Mouse (Mus musculus): ENCODE results near the gene Mustn1. TPM values are rescaled to one million over a fixed set of nuclear protein-coding genes. Genes with fewer than 3 reads are reported as not detected.
A peak's percentile ranks its signal among the peaks of the same experiment; 100 is the strongest.

The Mustn1 gene
- polyA plus RNA-seq, 1 experiment from 2014 or later, result 24.7 TPM

DNA sequence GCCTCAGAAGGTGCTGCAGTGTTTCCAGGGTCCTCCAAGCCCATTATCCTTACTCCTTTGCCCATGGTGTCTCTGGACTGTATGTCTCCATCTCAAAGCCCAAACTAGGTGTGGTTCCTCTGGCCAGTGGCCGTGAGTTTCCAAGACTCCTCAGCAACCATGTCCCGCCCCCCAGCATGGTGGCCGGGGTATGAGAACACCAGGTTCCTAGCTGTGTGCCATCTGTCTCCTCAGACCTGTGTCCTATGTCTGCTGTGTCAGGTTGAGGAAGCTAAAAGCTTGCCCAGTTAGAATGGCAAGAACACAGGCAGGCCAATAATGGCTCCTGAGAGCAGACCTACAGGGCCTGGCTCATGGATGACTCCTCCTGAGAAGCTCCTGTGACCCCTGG lies 2.7 kb downstream of the Mustn1 start:
- H3K36me3 ChIP-seq (ENCODE audit: control insufficient read depth, insufficient read depth), result no peaks in the 10 kb centered on the region
- TF ChIP-seq CTCF (IDR thresholded peaks at IDR 0.05; ENCODE audit: low read depth), result no peak
- H3K27ac ChIP-seq (ENCODE audit: low read depth, low read length), result no peak overlapping the region
- no peak overlapping the region for H3K4me2 ChIP-seq (replicated peaks; ENCODE audit: low read depth)
- no peak overlapping the region for H3K4me3 ChIP-seq (ENCODE audit: low read depth, low read length)
- WGBS, result 96% methylated on average over 3 of the region's 3 CpGs
- ATAC-seq, result no peak
- no peaks in the 10 kb centered on the region for H3K27me3 ChIP-seq (replicated peaks; ENCODE audit: control insufficient read depth, insufficient read depth, low read length)
- no peak overlapping the region for H3K9ac ChIP-seq (ENCODE audit: low read depth, low read length)
- H3K9me3 ChIP-seq (ENCODE audit: control insufficient read depth), result no peaks in the 10 kb centered on the region
- 0 out of 2 replicates have a peak, but pooled peaks cover 3% of the 10 kb centered on the region for H3K4me1 ChIP-seq (replicated peaks; ENCODE audit: control insufficient read depth, insufficient read depth, low read length)

DNA sequence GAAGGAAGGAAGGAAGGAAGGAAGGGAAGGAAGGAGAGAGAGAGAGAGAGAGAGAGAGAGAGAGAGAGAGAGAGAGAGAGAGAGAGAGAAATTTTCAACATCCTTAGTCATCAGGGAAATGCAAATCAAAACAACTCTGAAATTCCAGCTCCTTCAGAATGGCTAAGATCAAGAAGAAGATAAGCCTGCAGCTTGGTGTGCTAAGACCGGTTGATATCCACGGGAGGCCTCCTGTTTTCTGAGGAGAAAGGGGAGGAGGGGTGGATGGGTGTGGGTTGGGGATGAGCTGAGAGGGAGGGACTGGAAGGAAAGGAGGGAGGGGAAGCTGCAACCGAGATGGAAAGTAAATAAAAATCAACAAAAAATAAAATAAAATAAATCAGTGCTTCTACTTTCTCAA lies 6.3 kb downstream of the Mustn1 start:
- Histone ChIP-seq H3K27me3 (replicated peaks; ENCODE audit: control insufficient read depth, insufficient read depth, low read length) (no peaks in the 10 kb centered on the region), H3K36me3 (ENCODE audit: control insufficient read depth, insufficient read depth) (no peaks in the 10 kb centered on the region), H3K4me3 (ENCODE audit: low read depth, low read length) (no peak overlapping the region), H3K9me3 (ENCODE audit: control insufficient read depth) (no peaks in the 10 kb centered on the region), H3K4me2 (replicated peaks; ENCODE audit: low read depth) (no peak overlapping the region), H3K4me1 (replicated peaks; ENCODE audit: control insufficient read depth, insufficient read depth, low read length) (peaks cover 6% of the 10 kb centered on the region; the same call in 1 of the 2 replicates), H3K9ac (ENCODE audit: low read depth, low read length) (no peak overlapping the region), H3K27ac (ENCODE audit: low read depth, low read length) (no peak overlapping the region)
- ATAC-seq, result no peak
- WGBS, result 6% methylated on average over 3 of the region's 3 CpGs
- no peak for TF ChIP-seq CTCF (IDR thresholded peaks at IDR 0.05; ENCODE audit: low read depth)

DNA sequence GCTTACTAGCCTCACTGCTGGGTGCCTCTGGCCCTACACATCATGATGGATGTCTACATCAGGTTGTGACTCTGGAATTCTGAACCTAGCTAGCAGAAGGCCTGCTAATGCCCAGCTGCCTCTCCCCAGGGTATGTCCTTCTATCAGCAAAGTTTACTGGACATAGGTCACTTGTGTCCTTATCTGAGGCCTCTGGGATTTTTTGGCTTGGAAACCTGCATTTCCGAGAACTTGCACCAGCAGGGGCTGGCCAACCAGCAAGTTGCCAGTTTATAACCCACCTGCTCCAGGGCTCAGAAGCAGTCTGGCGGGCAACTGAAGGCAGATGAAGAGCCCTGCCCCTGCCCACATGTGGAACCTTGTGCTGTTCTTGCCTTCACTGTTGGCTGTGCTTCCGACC lies 7.2 kb downstream of the Mustn1 start, which contains the start of gene Itih4:
Gene Itih4 (plus strand): TSS at position 273 of the 400 bp plus-strand sequence.
- no peak within 1 kb of the TSS for H3K27ac ChIP-seq (ENCODE audit: low read depth, low read length)
- TF ChIP-seq CTCF (IDR thresholded peaks at IDR 0.05; ENCODE audit: low read depth), result no peak
- ATAC-seq, result no peak

DNA sequence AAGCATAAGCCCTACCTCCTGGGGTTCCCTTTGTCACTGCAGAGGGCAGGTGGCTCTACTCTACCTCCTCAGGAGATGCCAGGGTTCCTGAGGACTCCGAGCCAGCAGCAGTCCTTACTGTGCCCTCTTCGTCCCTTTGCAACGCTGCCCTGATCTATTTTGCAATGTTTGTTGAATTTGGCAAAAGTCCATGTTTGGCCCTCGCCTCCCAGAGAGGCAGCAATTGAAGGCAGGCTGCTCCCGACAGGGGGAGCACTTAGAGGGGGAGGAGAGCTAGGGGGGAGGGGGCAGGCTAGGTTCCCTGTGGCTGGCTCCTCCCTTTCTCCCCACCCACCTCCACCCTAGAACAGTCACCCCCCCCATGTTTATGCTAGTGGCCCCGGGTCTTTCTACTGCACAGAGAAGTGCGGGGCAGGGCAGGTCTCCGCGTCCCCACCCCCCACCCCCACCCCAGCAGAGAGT lies 9.3 kb downstream of the Mustn1 start:
- H3K36me3 ChIP-seq (ENCODE audit: control insufficient read depth, insufficient read depth), result no peaks in the 10 kb centered on the region
- no peaks in the 10 kb centered on the region for H3K9me3 ChIP-seq (ENCODE audit: control insufficient read depth)
- peak; percentile 67 for TF ChIP-seq CTCF (IDR thresholded peaks at IDR 0.05; ENCODE audit: low read depth)
- no peak overlapping the region for H3K9ac ChIP-seq (ENCODE audit: low read depth, low read length)
- peak overlapping the region; percentile 38; the same call in 1 of the 2 replicates for H3K4me2 ChIP-seq (replicated peaks; ENCODE audit: low read depth)
- 0 out of 2 replicates have a peak, but pooled peaks have one; percentile 41 for ATAC-seq
- peaks cover 6% of the 10 kb centered on the region; the same call in 1 of the 2 replicates for H3K4me1 ChIP-seq (replicated peaks; ENCODE audit: control insufficient read depth, insufficient read depth, low read length)
- under 1% methylated on average over 9 of the region's 9 CpGs for WGBS
- H3K27me3 ChIP-seq (replicated peaks; ENCODE audit: control insufficient read depth, insufficient read depth, low read length), result no peaks in the 10 kb centered on the region
- H3K4me3 ChIP-seq (ENCODE audit: low read depth, low read length), result no peak overlapping the region
- no peak overlapping the region for H3K27ac ChIP-seq (ENCODE audit: low read depth, low read length)

More for the DNA sequence above, 7.2 kb downstream of the Mustn1 start, which contains the start of gene Itih4:
- no peaks in the 10 kb centered on the region for H3K27me3 ChIP-seq (replicated peaks; ENCODE audit: control insufficient read depth, insufficient read depth, low read length)
- WGBS, result 71% methylated on average over 3 of the region's 3 CpGs
- no peak within 1 kb of the TSS for H3K9ac ChIP-seq (ENCODE audit: low read depth, low read length)
- H3K4me2 ChIP-seq (replicated peaks; ENCODE audit: low read depth), result no peak within 1 kb of the TSS
- H3K9me3 ChIP-seq (ENCODE audit: control insufficient read depth), result no peaks in the 10 kb centered on the region
- no peaks in the 10 kb centered on the region for H3K36me3 ChIP-seq (ENCODE audit: control insufficient read depth, insufficient read depth)
- peaks cover 6% of the 10 kb centered on the region; the same call in 1 of the 2 replicates for H3K4me1 ChIP-seq (replicated peaks; ENCODE audit: control insufficient read depth, insufficient read depth, low read length)
- no peak within 1 kb of the TSS for H3K4me3 ChIP-seq (ENCODE audit: low read depth, low read length)

DNA sequence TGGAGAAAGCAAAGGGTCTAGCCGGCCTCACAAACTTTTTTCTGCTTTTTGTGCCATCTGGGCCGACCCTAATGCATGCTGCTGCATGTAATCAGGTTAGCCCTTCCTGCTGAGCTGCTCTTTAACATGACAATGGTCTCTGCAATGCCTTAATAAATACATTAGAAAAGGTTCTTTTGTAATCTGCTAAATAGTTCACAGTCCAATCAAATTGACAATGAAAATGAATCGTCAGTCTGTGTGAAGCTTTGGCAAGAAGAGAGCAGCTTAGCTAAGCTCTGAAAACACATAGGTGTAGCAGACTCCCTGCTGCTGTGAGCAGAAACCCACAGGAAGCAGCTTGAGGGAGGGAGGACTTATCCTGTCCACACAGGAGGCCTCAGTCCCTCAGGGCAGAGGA lies 21.0 kb downstream of the Mustn1 start:
- TF ChIP-seq CTCF (IDR thresholded peaks at IDR 0.05; ENCODE audit: low read depth), result no peak
- Histone ChIP-seq H3K27me3 (replicated peaks; ENCODE audit: control insufficient read depth, insufficient read depth, low read length) (no peaks in the 10 kb centered on the region), H3K36me3 (ENCODE audit: control insufficient read depth, insufficient read depth) (no peaks in the 10 kb centered on the region), H3K4me3 (ENCODE audit: low read depth, low read length) (no peak overlapping the region), H3K27ac (ENCODE audit: low read depth, low read length) (no peak overlapping the region), H3K4me1 (replicated peaks; ENCODE audit: control insufficient read depth, insufficient read depth, low read length) (no peaks in the 10 kb centered on the region), H3K4me2 (replicated peaks; ENCODE audit: low read depth) (no peak overlapping the region), H3K9me3 (ENCODE audit: control insufficient read depth) (no peaks in the 10 kb centered on the region), H3K9ac (ENCODE audit: low read depth, low read length) (no peak overlapping the region)
- 59% methylated on average over 3 of the region's 3 CpGs for WGBS
- no peak for ATAC-seq

DNA sequence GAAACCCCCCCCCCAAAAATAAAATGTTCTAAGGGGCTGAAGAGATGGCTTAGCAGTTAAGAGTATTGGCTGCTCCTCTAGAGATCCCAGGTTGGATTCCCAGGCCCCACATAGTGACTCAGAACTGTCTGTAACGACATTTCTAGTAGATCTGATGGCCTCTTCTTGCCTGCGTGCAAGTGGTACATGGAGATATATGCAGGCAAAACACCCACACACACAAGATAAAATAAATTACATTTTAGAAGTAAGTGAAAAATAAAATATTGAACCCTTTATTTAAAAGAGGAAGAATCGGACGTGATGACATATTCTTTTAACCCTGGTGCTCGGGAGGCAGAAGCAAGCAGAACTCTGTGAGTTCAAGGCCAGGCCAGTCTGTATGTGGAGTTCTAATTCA lies 23.6 kb downstream of the Mustn1 start:
- no peaks in the 10 kb centered on the region for H3K36me3 ChIP-seq (ENCODE audit: control insufficient read depth, insufficient read depth)
- no peak overlapping the region for H3K27ac ChIP-seq (ENCODE audit: low read depth, low read length)
- H3K4me3 ChIP-seq (ENCODE audit: low read depth, low read length), result no peak overlapping the region
- H3K9ac ChIP-seq (ENCODE audit: low read depth, low read length), result no peak overlapping the region
- H3K4me2 ChIP-seq (replicated peaks; ENCODE audit: low read depth), result no peak overlapping the region
- no peaks in the 10 kb centered on the region for H3K4me1 ChIP-seq (replicated peaks; ENCODE audit: control insufficient read depth, insufficient read depth, low read length)
- no peak for ATAC-seq
- WGBS, result 82% methylated on average over 5 of the region's 5 CpGs
- H3K27me3 ChIP-seq (replicated peaks; ENCODE audit: control insufficient read depth, insufficient read depth, low read length), result no peaks in the 10 kb centered on the region
- H3K9me3 ChIP-seq (ENCODE audit: control insufficient read depth), result no peaks in the 10 kb centered on the region
- TF ChIP-seq CTCF (IDR thresholded peaks at IDR 0.05; ENCODE audit: low read depth), result no peak

DNA sequence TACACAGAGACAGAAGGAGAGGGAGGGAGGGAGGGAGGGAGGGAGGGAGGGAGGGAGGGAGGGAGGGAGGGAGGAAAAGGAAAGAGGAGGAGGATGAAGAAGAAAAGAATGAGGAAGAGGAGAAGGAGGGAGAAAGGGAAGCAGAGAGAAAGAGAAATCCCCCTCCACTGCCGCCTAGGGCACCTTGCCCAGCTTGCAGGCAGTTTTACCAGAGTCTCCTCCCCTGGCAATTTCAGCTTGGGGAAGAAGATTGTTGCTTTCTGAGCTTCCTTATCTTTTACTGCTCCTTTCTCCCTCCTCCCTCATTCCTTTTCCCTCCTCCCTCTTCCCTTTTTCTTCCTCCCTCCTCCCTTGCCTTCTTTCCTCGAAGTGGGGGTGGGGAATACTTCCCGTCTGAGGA lies 24.0 kb downstream of the Mustn1 start:
- Histone ChIP-seq H3K9ac (ENCODE audit: low read depth, low read length) (no peak overlapping the region), H3K4me2 (replicated peaks; ENCODE audit: low read depth) (no peak overlapping the region), H3K9me3 (ENCODE audit: control insufficient read depth) (no peaks in the 10 kb centered on the region), H3K27ac (ENCODE audit: low read depth, low read length) (no peak overlapping the region), H3K4me1 (replicated peaks; ENCODE audit: control insufficient read depth, insufficient read depth, low read length) (no peaks in the 10 kb centered on the region), H3K27me3 (replicated peaks; ENCODE audit: control insufficient read depth, insufficient read depth, low read length) (no peaks in the 10 kb centered on the region), H3K36me3 (ENCODE audit: control insufficient read depth, insufficient read depth) (no peaks in the 10 kb centered on the region), H3K4me3 (ENCODE audit: low read depth, low read length) (no peak overlapping the region)
- 61% methylated on average over 3 of the region's 3 CpGs for WGBS
- ATAC-seq, result no peak
- TF ChIP-seq CTCF (IDR thresholded peaks at IDR 0.05; ENCODE audit: low read depth), result no peak

Measured in intestine, postnatal 0 days (tissue).